ENCODE assay signal across 20 mouse cellular contexts in the genomic region with DNA sequence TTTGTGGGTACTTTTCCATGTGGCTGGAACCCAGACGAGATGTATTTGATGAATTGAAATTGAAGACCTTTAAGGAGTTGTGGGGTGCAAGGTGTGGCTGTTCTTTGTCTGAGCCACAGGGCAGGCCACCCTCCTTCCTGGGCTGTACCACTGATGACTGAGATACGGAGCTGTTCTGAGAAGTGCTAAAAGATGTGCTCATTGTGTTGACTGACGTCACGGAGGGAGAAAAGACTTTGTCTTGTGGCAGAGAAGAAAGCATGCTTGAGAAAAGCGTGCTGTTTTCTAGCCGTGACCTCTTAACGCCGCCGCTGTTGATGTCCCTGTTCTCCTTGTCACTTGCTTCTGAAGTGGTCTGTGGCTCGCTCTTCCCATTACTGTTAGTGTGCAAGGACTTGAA.
A peak's percentile ranks its signal among the peaks of the same experiment; 100 is the strongest.
DNase-seq lines count a peak whose midpoint lies in the region; ATAC-seq and TF ChIP-seq lines count a peak whose summit lies in the region.
"Had no signal": no experiment of that assay in that cellular context is flagged by ENCODE, and none has a peak within 500 bp of the region (broad histone marks: within the 10 kb centered on the region; RNA-seq: fewer than 3 reads in every experiment).

No protein-coding gene starts in this region.

- no peak for TF ChIP-seq CTCF in lung, postnatal 0 days (IDR thresholded peaks at IDR 0.05)

- peak; percentile 36 for ATAC-seq in monocyte, adult 5-6 weeks (replicated peaks; ENCODE audit: insufficient number of reproducible peaks, low FRiP score, low TSS enrichment, poor library complexity, severe bottlenecking)
- ATAC-seq in lung, postnatal 0 days, result no peak
- no peak for ATAC-seq in megakaryocyte progenitor cell, adult 5-6 weeks (replicated peaks; ENCODE audit: poor library complexity)
- ATAC-seq: forebrain, embryonic 16.5 days; intestine, embryonic 16.5 days had no signal

- WGBS in lung, postnatal 0 days, result 83% methylated on average over 10 of the region's 10 CpGs

- peak; percentile 90 for DNase-seq in CD4-positive, CD25-positive, alpha-beta regulatory T cell, adult 2 months (ENCODE audit: low read depth, low spot score)
- DNase-seq in T-cell, adult 2 months (ENCODE audit: low spot score), result peak; percentile 91
- DNase-seq in thymus, postnatal 0 days (ENCODE audit: low spot score), result peak; percentile 53
- no peak for DNase-seq in lung, postnatal 0 days (ENCODE audit: low spot score)
- no peak for DNase-seq in kidney, adult 8-10 months
- DNase-seq in layer of hippocampus, postnatal 36 days, result no peak
- DNase-seq: cerebellum, adult 2 months; cerebellum, postnatal 36 days; lung, postnatal 14 days; right cerebral cortex, postnatal 14 days had no signal

- peaks cover 5% of the 10 kb centered on the region; the same call in 1 of the 2 replicates for H3K27me3 ChIP-seq in lung, postnatal 0 days (replicated peaks; ENCODE audit: insufficient read depth, low read length)

- no peak overlapping the region for H3K9ac ChIP-seq in lung, postnatal 0 days (replicated peaks; ENCODE audit: low read depth)
- H3K9ac ChIP-seq: embryonic facial prominence, embryonic 15.5 days; heart, embryonic 13.5 days; hindbrain, embryonic 13.5 days; liver, embryonic 15.5 days had no signal

- no peaks in the 10 kb centered on the region for H3K9me3 ChIP-seq in lung, postnatal 0 days (ENCODE audit: low read length)
- H3K9me3 ChIP-seq: embryonic facial prominence, embryonic 15.5 days; heart, embryonic 13.5 days; hindbrain, embryonic 13.5 days; liver, embryonic 15.5 days; midbrain, embryonic 10.5 days had no signal

- H3K4me3 ChIP-seq in lung, postnatal 0 days (ENCODE audit: low read depth, low read length), result no peak overlapping the region
- H3K4me3 ChIP-seq: embryonic facial prominence, embryonic 15.5 days; heart, embryonic 13.5 days; hindbrain, embryonic 13.5 days; liver, embryonic 15.5 days; midbrain, embryonic 10.5 days had no signal

- H3K27ac ChIP-seq in lung, postnatal 0 days (ENCODE audit: low read length), result no peak overlapping the region
- H3K27ac ChIP-seq: embryonic facial prominence, embryonic 15.5 days; heart, embryonic 13.5 days; hindbrain, embryonic 13.5 days; kidney, postnatal 0 days; liver, embryonic 15.5 days; midbrain, embryonic 10.5 days had no signal

- no peaks in the 10 kb centered on the region for H3K36me3 ChIP-seq in lung, postnatal 0 days (ENCODE audit: insufficient read depth, low read length)
- H3K36me3 ChIP-seq: embryonic facial prominence, embryonic 15.5 days; heart, embryonic 13.5 days; hindbrain, embryonic 13.5 days; liver, embryonic 15.5 days; midbrain, embryonic 10.5 days had no signal

- no peaks in the 10 kb centered on the region for H3K4me1 ChIP-seq in lung, postnatal 0 days (ENCODE audit: insufficient read depth, low read depth, low read length)
- H3K4me1 ChIP-seq: embryonic facial prominence, embryonic 15.5 days had no signal

- H3K4me2 ChIP-seq in lung, postnatal 0 days (replicated peaks; ENCODE audit: low read depth, low read length), result no peak overlapping the region
- H3K4me2 ChIP-seq: embryonic facial prominence, embryonic 15.5 days; heart, embryonic 13.5 days; hindbrain, embryonic 13.5 days; liver, embryonic 15.5 days had no signal

- TF ChIP-seq EP300 in lung, postnatal 0 days (IDR thresholded peaks at IDR 0.05), result no peak

Comparison
In these comparisons a context has a peak if more than half of its experiments do, and no peak if none do; other contexts are left out.
1. DNase-seq: peak in CD4-positive, CD25-positive, alpha-beta regulatory T cell, adult 2 months (single experiment), T-cell, adult 2 months (single experiment) and thymus, postnatal 0 days (single experiment); none in lung, postnatal 0 days (single experiment), kidney, adult 8-10 months (0 of 2) and layer of hippocampus, postnatal 36 days (0 of 2).